Mouse (Mus musculus) hindbrain, embryonic 12.5 days (tissue): ENCODE measurements around the gene Tex14. TPM values are rescaled to one million over a fixed set of nuclear protein-coding genes. Genes with fewer than 3 reads are reported as not detected.
"Not testable (repeated sequence)": the region's sequence is repeated elsewhere in the genome, so short reads cannot be mapped to it uniquely, and the experiment has no call there.

ENCODE experiments used
- ATAC-seq: fragments of 200-750 bp; cut with Nextera tagmentation; 2 replicates; pipeline ENCODE4 v1.8.0; 2017; ENCODE audit warnings: moderate TSS enrichment; ENCODE audit not compliant: low FRiP score
- H3K27ac ChIP-seq: fragments of 300-500 bp; sonication (generic); 2 replicates; pipeline ENCODE4 v1.5.1; 2016; ENCODE audit warnings: mild to moderate bottlenecking
- H3K27me3 ChIP-seq: fragments of 300-500 bp; sonication (generic); 2 replicates; pipeline ENCODE4 v1.6.1; 2016; ENCODE audit warnings: mild to moderate bottlenecking
- H3K36me3 ChIP-seq: fragments of 300-500 bp; sonication (generic); 2 replicates; pipeline ENCODE4 v1.6.1; 2016; ENCODE audit warnings: mild to moderate bottlenecking
- H3K4me1 ChIP-seq: fragments of 300-500 bp; sonication (generic); 2 replicates; pipeline ENCODE4 v1.6.1; 2016
- H3K4me2 ChIP-seq: fragments of 300-500 bp; sonication (generic); replicated peaks from 2 replicates; pipeline ENCODE4 v1.6.1; 2016; ENCODE audit warnings: mild to moderate bottlenecking
- H3K4me3 ChIP-seq: fragments of 300-500 bp; sonication (generic); 2 replicates; pipeline ENCODE4 v1.5.1; 2016; ENCODE audit warnings: mild to moderate bottlenecking
- H3K9ac ChIP-seq: fragments of 300-500 bp; sonication (generic); 2 replicates; pipeline ENCODE4 v1.6.1; 2016; ENCODE audit warnings: mild to moderate bottlenecking, moderate library complexity
- H3K9me3 ChIP-seq: fragments of 300-500 bp; sonication (generic); replicated peaks from 2 replicates; pipeline ENCODE4 v1.6.1; 2016; ENCODE audit warnings: mild to moderate bottlenecking
- WGBS: fragments of 180-500 bp; shearing (Covaris S2); methylation state at CpG from one replicate; pipeline ENCODE4 v1.1.7; 2016; 5-methylcytosine and 5-hydroxymethylcytosine counted together
- polyA plus RNA-seq: library from polyadenylated mRNA; unstranded; fragments of >200 nt; fragmentation: Nextera tagmentation; extraction: Ambion mirVana; gene quantifications from 2 replicates; pipeline ENCODE4 v1.2.1, GENCODE M21; 2016

Gene Tex14
- polyA plus RNA-seq, 1 experiment from 2014 or later = 0.10 TPM

- ATAC-seq = no peak
- Histone ChIP-seq H3K27me3 (no peaks in the 10 kb centered on the region), H3K9ac (no peak overlapping the region), H3K4me3 (no peak overlapping the region), H3K4me1 (no peaks in the 10 kb centered on the region), H3K36me3 (no peaks in the 10 kb centered on the region), H3K9me3 (no peaks in the 10 kb centered on the region), H3K4me2 (no peak overlapping the region), H3K27ac (no peak overlapping the region)
- WGBS = 91% methylated on average over 5 of the region's 5 CpGs
Measured at GRCm38 (mm10) chr11:87455573-87455972, 50.7 kb downstream of the Tex14 start.

- 87% methylated on average over 4 of the region's 4 CpGs for WGBS
- ATAC-seq = no peak
- H3K4me3 ChIP-seq = no peak overlapping the region
Measured at GRCm38 (mm10) chr11:87455984-87456383, 51.1 kb downstream of the Tex14 start.

DNA sequence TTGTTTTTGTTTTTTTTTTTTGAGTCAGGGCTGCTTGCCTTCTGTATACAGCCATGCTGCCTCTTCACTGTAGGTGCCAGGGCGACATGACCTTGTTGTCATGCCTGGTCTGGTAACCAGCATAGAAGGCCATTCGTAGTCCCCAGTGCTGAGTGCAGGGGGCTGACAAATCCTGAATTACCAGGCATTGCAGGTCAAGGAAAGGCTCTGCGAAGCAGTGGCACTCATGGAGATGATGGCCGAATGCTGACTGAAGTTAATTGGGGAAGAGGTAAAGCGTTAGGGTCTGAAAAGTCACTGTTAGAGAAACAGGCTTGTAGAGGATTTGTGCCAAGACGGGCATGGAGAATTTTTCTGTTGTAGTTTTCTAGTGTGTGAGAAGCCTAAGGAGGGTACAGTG lies 55.7 kb downstream of the Tex14 start:
- Histone ChIP-seq H3K4me3 (no peak overlapping the region), H3K9me3 (no peaks in the 10 kb centered on the region), H3K36me3 (no peaks in the 10 kb centered on the region), H3K27ac (no peak overlapping the region), H3K4me2 (no peak overlapping the region), H3K4me1 (no peaks in the 10 kb centered on the region), H3K9ac (no peak overlapping the region), H3K27me3 (no peaks in the 10 kb centered on the region)
- ATAC-seq = no peak
- WGBS = 84% methylated on average over 6 of the region's 6 CpGs

More at GRCm38 (mm10) chr11:87455984-87456383, 51.1 kb downstream of the Tex14 start:
- Histone ChIP-seq H3K4me1 (no peaks in the 10 kb centered on the region), H3K4me2 (no peak overlapping the region), H3K27me3 (no peaks in the 10 kb centered on the region), H3K9me3 (no peaks in the 10 kb centered on the region), H3K9ac (no peak overlapping the region), H3K36me3 (no peaks in the 10 kb centered on the region), H3K27ac (no peak overlapping the region)

DNA sequence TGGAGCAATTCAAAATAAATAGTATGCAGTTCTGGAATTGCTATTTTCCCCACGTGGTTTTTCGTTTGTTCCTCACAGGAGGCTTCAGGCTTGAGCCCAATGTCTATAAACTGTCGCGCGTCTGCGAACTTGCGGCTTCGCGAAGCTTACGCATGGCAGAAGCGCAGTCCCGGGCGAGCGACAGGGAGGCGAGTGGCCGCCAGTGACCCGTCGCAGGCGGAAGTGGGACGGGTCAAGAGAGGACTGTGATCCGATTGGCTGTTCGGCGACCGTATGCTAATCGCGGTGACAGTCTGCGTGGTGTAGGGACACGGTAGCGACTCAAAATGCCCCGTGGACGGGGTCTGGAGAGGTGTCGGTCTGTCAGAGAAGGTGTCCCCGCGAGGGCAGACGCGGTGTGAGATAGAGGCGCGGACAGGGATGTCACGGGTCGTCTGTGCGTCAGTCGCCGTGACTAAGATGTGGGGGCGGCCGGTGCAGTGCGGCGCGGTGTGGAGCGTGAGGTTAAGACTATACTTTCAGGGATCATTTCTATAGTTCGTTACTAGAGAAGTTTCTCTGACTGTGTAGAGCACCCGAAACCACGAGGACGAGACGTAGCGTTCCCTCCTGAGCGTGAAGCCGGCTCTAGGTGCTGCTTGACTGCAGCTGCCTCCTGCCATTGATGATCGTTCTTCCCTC lies 57.1 kb downstream of the Tex14 start:
- H3K27ac ChIP-seq, H3K36me3 ChIP-seq, H3K4me1 ChIP-seq, H3K9me3 ChIP-seq, H3K27me3 ChIP-seq, H3K9ac ChIP-seq: not testable (repeated sequence)
- Histone ChIP-seq H3K4me2 (peak overlapping the region; percentile 46), H3K4me3 (peak overlapping the region; percentile 21)
- under 1% methylated on average over 24 of the region's 58 CpGs for WGBS
- peak; percentile 100 for ATAC-seq

GRCm38 (mm10) chr11:87462461-87463242 lies 57.8 kb downstream of the Tex14 start:
- Histone ChIP-seq H3K27me3 (no peaks in the 10 kb centered on the region), H3K27ac (peak overlapping the region; percentile 68), H3K4me3 (no peak overlapping the region), H3K4me1 (0 out of 2 replicates have a peak, but pooled peaks cover 3% of the 10 kb centered on the region), H3K9me3 (no peaks in the 10 kb centered on the region), H3K4me2 (no peak overlapping the region), H3K9ac (no peak overlapping the region), H3K36me3 (no peaks in the 10 kb centered on the region)
- ATAC-seq = no peak; the same call in none of the 2 replicates
- 8% methylated on average over 9 of the region's 9 CpGs for WGBS

- H3K27ac ChIP-seq = no peak overlapping the region
- no peaks in the 10 kb centered on the region for H3K27me3 ChIP-seq
- no peak overlapping the region for H3K4me3 ChIP-seq
- 56% methylated on average over 5 of the region's 5 CpGs for WGBS
- H3K4me2 ChIP-seq = no peak overlapping the region
- no peak for ATAC-seq
- H3K9me3 ChIP-seq = no peaks in the 10 kb centered on the region
- H3K4me1 ChIP-seq = 0 out of 2 replicates have a peak, but pooled peaks cover 5% of the 10 kb centered on the region
- no peaks in the 10 kb centered on the region for H3K36me3 ChIP-seq
- no peak overlapping the region for H3K9ac ChIP-seq
Measured at GRCm38 (mm10) chr11:87463243-87463540, 58.3 kb downstream of the Tex14 start.

- H3K27ac ChIP-seq, H3K9ac ChIP-seq, H3K4me1 ChIP-seq, H3K36me3 ChIP-seq, H3K4me3 ChIP-seq, ATAC-seq, H3K27me3 ChIP-seq, H3K4me2 ChIP-seq, H3K9me3 ChIP-seq: not testable (repeated sequence)
- 82% methylated on average over 4 of the region's 4 CpGs for WGBS
Measured at GRCm38 (mm10) chr11:87463792-87464430, 59.0 kb downstream of the Tex14 start.

DNA sequence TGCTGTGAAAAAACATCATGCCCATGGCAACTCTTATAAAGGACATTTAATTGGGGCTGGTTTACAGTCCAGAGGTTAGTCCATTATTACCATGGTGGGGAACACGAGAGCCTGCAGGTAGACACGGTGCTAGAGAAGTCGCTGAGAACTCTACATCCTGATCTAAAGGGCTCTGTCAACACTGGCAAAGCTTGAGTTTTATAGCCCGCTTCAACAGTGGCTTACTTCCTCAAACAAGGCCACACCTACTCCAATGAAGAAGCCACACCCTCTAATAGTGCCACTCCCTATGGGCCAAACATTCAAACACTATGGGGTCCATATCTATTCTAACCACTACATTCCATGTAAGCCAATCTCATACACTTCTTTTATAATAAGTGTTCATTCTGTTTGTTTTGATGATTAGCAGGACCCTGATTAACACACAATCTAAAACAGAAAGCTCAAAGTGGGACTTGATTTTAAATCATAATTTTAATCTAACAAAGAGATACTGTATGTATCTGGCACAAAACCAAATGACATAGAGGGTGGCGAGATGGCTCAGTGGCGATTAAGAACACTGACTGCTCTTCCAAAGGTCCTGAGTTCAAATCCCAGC lies 61.2 kb downstream of the Tex14 start:
- no peak for ATAC-seq
- 83% methylated on average over 6 of the region's 6 CpGs for WGBS
- Histone ChIP-seq H3K4me1 (0 out of 2 replicates have a peak, but pooled peaks cover 7% of the 10 kb centered on the region), H3K27me3 (no peaks in the 10 kb centered on the region), H3K36me3 (no peaks in the 10 kb centered on the region), H3K4me3 (no peak overlapping the region), H3K9me3 (no peaks in the 10 kb centered on the region), H3K4me2 (no peak overlapping the region), H3K9ac (no peak overlapping the region), H3K27ac (no peak overlapping the region)

DNA sequence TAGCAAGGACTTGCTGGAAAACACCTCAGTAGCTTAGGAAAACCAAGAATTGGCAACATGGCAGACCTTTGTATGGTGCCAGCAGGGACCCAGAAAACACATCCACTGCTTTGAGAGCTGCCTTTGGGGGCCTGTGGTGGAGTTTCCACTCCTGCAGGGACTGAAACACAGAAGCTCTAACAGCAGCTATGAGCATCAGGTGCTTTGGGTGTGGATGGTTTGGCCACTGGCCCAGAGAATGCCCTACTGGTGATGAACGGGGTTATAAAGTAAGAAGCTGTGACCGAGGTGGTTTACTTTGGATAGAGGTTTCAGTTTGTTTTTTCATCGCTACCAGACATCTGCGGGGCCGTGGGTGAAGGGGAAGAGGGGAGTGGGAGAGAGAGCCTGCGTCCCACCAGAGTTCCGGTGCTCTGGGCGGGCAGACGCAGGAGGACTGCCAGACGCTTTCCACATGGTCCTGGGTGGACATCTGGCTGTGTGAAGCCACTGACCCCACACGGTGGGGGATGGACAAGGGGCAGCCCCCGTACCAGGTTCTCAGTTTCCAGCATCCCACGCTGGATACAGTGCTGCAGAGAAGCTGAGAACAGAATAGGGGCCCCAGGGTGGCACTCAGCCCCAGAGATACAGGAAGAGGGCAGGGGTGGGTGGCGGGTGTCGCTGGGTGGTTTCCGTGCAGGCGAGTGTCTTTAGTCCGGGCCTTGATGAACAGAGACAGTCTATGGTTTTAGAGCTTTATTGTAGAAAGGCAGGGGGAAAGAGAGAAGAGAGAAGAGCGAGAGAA lies 62.8 kb downstream of the Tex14 start:
- H3K4me2 ChIP-seq = no peak overlapping the region
- ATAC-seq = no peak
- H3K4me1 ChIP-seq = 0 out of 2 replicates have a peak, but pooled peaks cover 7% of the 10 kb centered on the region
- no peak overlapping the region for H3K27ac ChIP-seq
- H3K36me3 ChIP-seq = no peaks in the 10 kb centered on the region
- no peaks in the 10 kb centered on the region for H3K9me3 ChIP-seq
- no peak overlapping the region for H3K9ac ChIP-seq
- H3K4me3 ChIP-seq = no peak overlapping the region
- H3K27me3 ChIP-seq = no peaks in the 10 kb centered on the region
- WGBS = 62% methylated on average over 19 of the region's 19 CpGs

GRCm38 (mm10) chr11:87468278-87468655 lies 63.4 kb downstream of the Tex14 start:
- no peak overlapping the region for H3K4me2 ChIP-seq
- no peaks in the 10 kb centered on the region for H3K27me3 ChIP-seq
- no peak overlapping the region for H3K4me3 ChIP-seq
- H3K36me3 ChIP-seq = no peaks in the 10 kb centered on the region
- H3K9me3 ChIP-seq = no peaks in the 10 kb centered on the region
- no peak for ATAC-seq
- 55% methylated on average over 7 of the region's 7 CpGs for WGBS
- no peak overlapping the region for H3K9ac ChIP-seq
- H3K4me1 ChIP-seq = 0 out of 2 replicates have a peak, but pooled peaks cover 7% of the 10 kb centered on the region
- H3K27ac ChIP-seq = no peak overlapping the region

- no peak for ATAC-seq
Measured at GRCm38 (mm10) chr11:87468706-87469315, 63.9 kb downstream of the Tex14 start.

More at GRCm38 (mm10) chr11:87468706-87469315, 63.9 kb downstream of the Tex14 start:
- 88% methylated on average over 9 of the region's 9 CpGs for WGBS
- Histone ChIP-seq H3K4me3 (no peak overlapping the region), H3K36me3 (no peaks in the 10 kb centered on the region), H3K9me3 (no peaks in the 10 kb centered on the region), H3K4me2 (no peak overlapping the region), H3K9ac (no peak overlapping the region), H3K27me3 (no peaks in the 10 kb centered on the region), H3K4me1 (0 out of 2 replicates have a peak, but pooled peaks cover 7% of the 10 kb centered on the region), H3K27ac (no peak overlapping the region)
